Mouse (Mus musculus) heart, embryonic 11.5 days (tissue): ENCODE measurements around the gene Ndufaf3. TPM values are rescaled to one million over a fixed set of nuclear protein-coding genes. Genes with fewer than 3 reads are reported as not detected.

ENCODE experiments used
- ATAC-seq: fragments of 200-750 bp; cut with Nextera tagmentation; replicated peaks from 2 replicates; pipeline ENCODE4 v1.8.0; 2017; ENCODE audit warnings: moderate library complexity; ENCODE audit not compliant: insufficient number of reproducible peaks, low FRiP score, low TSS enrichment
- H3K27ac ChIP-seq: fragments of 300-500 bp; sonication (generic); 2 replicates; pipeline ENCODE4 v1.5.1; 2014; ENCODE audit warnings: mild to moderate bottlenecking, low read depth, low read length
- H3K27me3 ChIP-seq: fragments of 300-500 bp; sonication (generic); 2 replicates; pipeline ENCODE4 v1.6.1; 2014; ENCODE audit warnings: mild to moderate bottlenecking, low read length, mixed read lengths; ENCODE audit not compliant: control insufficient read depth, insufficient read depth
- H3K36me3 ChIP-seq: fragments of 300-500 bp; sonication (generic); 2 replicates; pipeline ENCODE4 v1.6.1; 2014; ENCODE audit warnings: mild to moderate bottlenecking, low read length, moderate library complexity, mixed read lengths; ENCODE audit not compliant: control insufficient read depth, insufficient read depth
- H3K4me1 ChIP-seq: fragments of 300-500 bp; sonication (generic); 2 replicates; pipeline ENCODE4 v1.6.1; 2014; ENCODE audit warnings: low read length; ENCODE audit not compliant: control insufficient read depth, insufficient read depth
- H3K4me2 ChIP-seq: fragments of 300-500 bp; sonication (generic); 2 replicates; pipeline ENCODE4 v1.6.1; 2014; ENCODE audit warnings: mild to moderate bottlenecking, moderate library complexity
- H3K4me3 ChIP-seq: fragments of 300-500 bp; sonication (generic); 2 replicates; pipeline ENCODE4 v1.5.1; 2014; ENCODE audit warnings: low read depth, low read length
- H3K9ac ChIP-seq: fragments of 300-500 bp; sonication (generic); 2 replicates; pipeline ENCODE4 v1.6.1; 2014; ENCODE audit warnings: mild to moderate bottlenecking, low read depth, low read length, moderate library complexity
- H3K9me3 ChIP-seq: fragments of 300-500 bp; sonication (generic); replicated peaks from 2 replicates; pipeline ENCODE4 v1.6.1; 2016; ENCODE audit warnings: low read length; ENCODE audit not compliant: control insufficient read depth
- WGBS: fragments of 180-500 bp; shearing (Covaris S2); extraction: QIAGEN DNeasy Blood & Tissue Kit; methylation state at CpG from one replicate; pipeline ENCODE4 v1.1.7; 2014; ENCODE audit not compliant: insufficient replicate concordance; 5-methylcytosine and 5-hydroxymethylcytosine counted together
- microRNA counts: library from miRNA; unstranded; fragments of <30 nt; microRNA quantifications from one replicate; lab custom pipeline; 2015
- microRNA-seq: library from miRNA; unstranded; fragments of <30 nt; microRNA quantifications from one replicate; pipeline ENCODE4, GENCODE M21; 2016; ENCODE audit warnings: borderline number of aligned reads
- polyA plus RNA-seq: library from polyadenylated mRNA; unstranded; fragments of >200 nt; fragmentation: Nextera tagmentation; extraction: Ambion mirVana; gene quantifications from 2 replicates; pipeline ENCODE4 v1.2.1, GENCODE M21; 2014

The Ndufaf3 gene
- polyA plus RNA-seq, 1 experiment from 2014 or later: 58.9 TPM

- Histone ChIP-seq H3K4me2 (peak within 1 kb of the TSS; percentile 90), H3K4me3 (peak within 1 kb of the TSS; percentile 98), H3K36me3 (peaks cover 24% of the 10 kb centered on the region), H3K27me3 (no peaks in the 10 kb centered on the region), H3K9me3 (no peaks in the 10 kb centered on the region), H3K27ac (peak within 1 kb of the TSS; percentile 100), H3K9ac (peak within 1 kb of the TSS; percentile 99), H3K4me1 (peaks cover 15% of the 10 kb centered on the region)
- WGBS: 1% methylated on average over 47 of the region's 55 CpGs
- peak; percentile 93 for ATAC-seq
These were observed 50.6 kb downstream of the Ndufaf3 start, which contains the start of gene Qrich1 for GRCm38 (mm10) chr9:108516380-108517251. Qrich1 (plus strand) TSS chr9:108516806.

MicroRNA genes within 50 kb of the gene (microRNA counts, 519-probe panel; counts per million panel counts)
- microRNA mmu-miR-191 (lab: Ali Mortazavi, UCI) (4,843 counts per million, percentile 45 among the panel's probes with 10 or more counts), microRNA mmu-miR-425 (lab: Ali Mortazavi, UCI) (3,469 counts per million, percentile 19 among the panel's probes with 10 or more counts)

Small RNAs within 50 kb of the gene (microRNA-seq; reads per million reads assigned to microRNA genes)
- gene Gm24083: not detected
- gene Mir191: not detected
- 1,726 reads per million, percentile 87 among the genes with 10 or more reads in this experiment for gene Mir425

Other genes with a start within 250 kb of the Ndufaf3 start
- 1,289 and 1,462 TPM in 2 replicates for gene Gpx1, start 228.5 kb downstream of the Ndufaf3 start, polyA plus RNA-seq
- 100.0 and 113 TPM in 2 replicates for gene Usp4, start 219.6 kb downstream of the Ndufaf3 start, polyA plus RNA-seq
- gene 1700102P08Rik, start 174.6 kb downstream of the Ndufaf3 start, polyA plus RNA-seq: 0.46 and 0.66 TPM in 2 replicates
- 1.1 and 1.4 TPM in 2 replicates for gene Ccdc36, start 138.9 kb downstream of the Ndufaf3 start, polyA plus RNA-seq
- gene BC048562, start 131.0 kb downstream of the Ndufaf3 start, polyA plus RNA-seq: not detected in 2 replicates
- 34.6 and 46.9 TPM in 2 replicates for gene Ccdc71, start 106.9 kb downstream of the Ndufaf3 start, polyA plus RNA-seq
- gene Klhdc8b, start 105.9 kb downstream of the Ndufaf3 start, polyA plus RNA-seq: 58.1 and 71.8 TPM in 2 replicates
- gene Lamb2, start 87.7 kb downstream of the Ndufaf3 start, polyA plus RNA-seq: 22.7 and 30.4 TPM in 2 replicates
- 48.9 and 57.4 TPM in 2 replicates for gene Usp19, start 76.8 kb downstream of the Ndufaf3 start, polyA plus RNA-seq
- 86.7 and 89.6 TPM in 2 replicates for gene Qars, start 59.7 kb downstream of the Ndufaf3 start, polyA plus RNA-seq
- gene Qrich1, start 50.6 kb downstream of the Ndufaf3 start, polyA plus RNA-seq: 103 and 109 TPM in 2 replicates
- 130 TPM in 2 replicates for gene Impdh2, start 7.1 kb downstream of the Ndufaf3 start, polyA plus RNA-seq
- 85.8 and 88.6 TPM in 2 replicates for gene Dalrd3, start 2.5 kb upstream of the Ndufaf3 start, polyA plus RNA-seq
- gene Wdr6, start 11.3 kb upstream of the Ndufaf3 start, polyA plus RNA-seq: 48.6 and 60.8 TPM in 2 replicates
- gene P4htm, start 30.2 kb upstream of the Ndufaf3 start, polyA plus RNA-seq: 14.7 and 15.0 TPM in 2 replicates
- gene Arih2, start 82.0 kb upstream of the Ndufaf3 start, polyA plus RNA-seq: 37.6 and 44.3 TPM in 2 replicates
- gene Slc25a20, start 94.7 kb upstream of the Ndufaf3 start, polyA plus RNA-seq: 30.3 and 45.9 TPM in 2 replicates
- 29.8 and 33.7 TPM in 2 replicates for gene Prkar2a, start 121.9 kb upstream of the Ndufaf3 start, polyA plus RNA-seq
- 44.3 and 48.7 TPM in 2 replicates for gene Ip6k2, start 216.4 kb upstream of the Ndufaf3 start, polyA plus RNA-seq
- gene Nckipsd, start 240.9 kb upstream of the Ndufaf3 start, polyA plus RNA-seq: 7.3 and 9.5 TPM in 2 replicates